Mouse (Mus musculus) brown adipose tissue, adult 24 weeks (tissue): ENCODE measurements around the gene Cacnb4. TPM values are rescaled to one million over a fixed set of nuclear protein-coding genes. Genes with fewer than 3 reads are reported as not detected.

Source experiments
- H3K27ac ChIP-seq: fragments of 200-500 bp; replicated peaks from 2 replicates; pipeline ENCODE4 v1.5.1; 2012; ENCODE audit warnings: low read depth, mild to moderate bottlenecking, low read length
- H3K4me1 ChIP-seq: fragments of 200-500 bp; 2 replicates; pipeline ENCODE4 v1.6.1; 2012; ENCODE audit warnings: low read length, mixed read lengths; ENCODE audit not compliant: control insufficient read depth, insufficient read depth, insufficient read length
- H3K4me3 ChIP-seq: fragments of 200-500 bp; 2 replicates; pipeline ENCODE4 v1.5.1; 2012; ENCODE audit warnings: low read depth, mild to moderate bottlenecking, low read length, moderate library complexity; ENCODE audit not compliant: insufficient read depth
- polyA plus RNA-seq: library from polyadenylated mRNA; stranded (reverse); fragments of >200 nt; gene quantifications from 2 replicates; pipeline ENCODE4 v1.2.4, GENCODE M21; 2012; ENCODE audit not compliant: missing spikeins, insufficient read depth, insufficient read length

The Cacnb4 gene
- polyA plus RNA-seq, 1 experiment: not detected

GRCm38 (mm10) chr2:52512206-52512605, 164.4 kb downstream of the Cacnb4 start:
- H3K4me1 ChIP-seq: peaks cover 4% of the 10 kb centered on the region; the same call in 1 of the 2 replicates
- no peak overlapping the region for H3K4me3 ChIP-seq
- H3K27ac ChIP-seq: no peak overlapping the region

DNA sequence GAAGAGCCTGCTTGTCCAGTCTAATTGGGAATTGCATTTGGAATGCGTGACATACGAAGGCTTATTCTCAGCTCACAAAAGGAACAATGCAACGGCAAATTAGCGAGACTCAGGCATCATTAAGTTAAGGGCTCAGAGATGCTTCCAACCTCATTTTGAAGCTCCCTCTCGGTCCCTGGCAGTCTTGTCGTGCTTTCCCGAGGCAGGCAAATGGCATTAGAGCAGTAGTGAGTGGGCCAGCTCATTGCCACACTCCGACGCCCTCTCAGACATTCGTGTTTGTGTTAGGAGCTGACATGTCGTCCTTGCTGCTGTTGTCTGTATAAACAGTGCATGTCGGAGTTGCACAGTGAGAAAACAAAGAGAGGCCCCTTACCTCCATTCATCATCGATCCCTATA, 164.8 kb downstream of the Cacnb4 start:
- H3K4me1 ChIP-seq: peaks cover 4% of the 10 kb centered on the region; the same call in 1 of the 2 replicates
- H3K4me3 ChIP-seq: no peak overlapping the region
- no peak overlapping the region for H3K27ac ChIP-seq

DNA sequence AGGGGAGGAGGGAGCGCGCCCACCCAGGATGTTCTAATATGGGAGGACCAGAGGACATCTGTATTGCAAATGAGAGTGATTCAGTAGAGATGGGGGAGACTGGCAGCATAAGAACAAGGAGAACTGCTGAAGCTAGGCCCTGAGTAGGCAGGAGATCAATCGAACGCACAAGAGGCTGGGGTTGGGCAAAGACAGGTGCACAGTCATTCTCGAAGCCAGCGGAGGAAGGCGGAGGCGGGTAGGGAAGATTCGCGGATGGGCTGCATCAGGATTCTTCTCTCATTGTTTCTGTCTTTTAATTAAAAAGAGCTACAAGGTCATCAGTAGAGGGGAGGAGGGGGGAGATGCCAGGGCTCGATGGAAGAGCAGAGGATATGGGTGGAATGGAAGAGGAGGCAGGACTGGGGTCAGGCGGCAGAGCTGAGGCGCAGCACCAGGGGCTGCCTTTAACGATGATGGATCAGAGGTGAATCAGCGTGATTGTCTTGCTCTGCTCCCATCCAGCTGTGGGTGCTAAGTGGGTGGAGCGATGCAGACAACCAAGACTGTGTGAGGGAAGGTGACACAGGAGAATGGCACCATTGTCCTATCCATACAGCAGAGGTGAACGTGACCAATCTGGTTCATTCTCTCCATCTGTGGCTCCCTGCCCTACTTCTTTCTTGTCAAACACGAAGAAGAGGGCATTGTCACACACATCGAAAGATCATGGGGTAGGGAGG, 166.7 kb downstream of the Cacnb4 start:
- Histone ChIP-seq H3K4me3 (no peak overlapping the region), H3K27ac (no peak overlapping the region), H3K4me1 (peaks cover 4% of the 10 kb centered on the region; the same call in 1 of the 2 replicates)

GRCm38 (mm10) chr2:52505164-52505563, 171.5 kb downstream of the Cacnb4 start:
- Histone ChIP-seq H3K4me1 (peaks cover 4% of the 10 kb centered on the region; the same call in 1 of the 2 replicates), H3K27ac (peak overlapping the region; percentile 49; the same call in 1 of the 2 replicates), H3K4me3 (no peak overlapping the region)

DNA sequence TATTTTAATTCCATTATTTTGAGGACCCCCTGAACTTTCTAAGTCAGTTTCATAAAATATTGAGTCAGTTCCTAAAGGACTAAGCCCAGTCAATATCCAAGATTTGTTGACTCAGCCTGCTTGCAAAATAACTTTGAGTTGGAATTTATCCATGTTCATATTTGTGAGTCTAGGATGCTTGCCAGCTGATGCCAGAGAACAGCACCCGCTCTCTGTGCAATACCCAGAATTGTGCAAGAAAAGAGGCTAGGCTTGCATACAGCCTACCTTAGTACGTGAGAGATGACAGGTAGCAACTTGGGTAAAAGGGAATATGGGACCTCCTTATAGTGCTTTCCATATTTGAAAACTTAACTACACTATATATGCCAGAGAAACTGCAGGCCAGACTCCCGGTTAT, 171.9 kb downstream of the Cacnb4 start:
- Histone ChIP-seq H3K27ac (peak overlapping the region; percentile 49; the same call in 1 of the 2 replicates), H3K4me3 (no peak overlapping the region), H3K4me1 (peaks cover 4% of the 10 kb centered on the region; the same call in 1 of the 2 replicates)

- Histone ChIP-seq H3K4me1 (peaks cover 4% of the 10 kb centered on the region; the same call in 1 of the 2 replicates), H3K4me3 (no peak overlapping the region), H3K27ac (no peak overlapping the region)
Measured at GRCm38 (mm10) chr2:52499849-52500262, 176.8 kb downstream of the Cacnb4 start.

DNA sequence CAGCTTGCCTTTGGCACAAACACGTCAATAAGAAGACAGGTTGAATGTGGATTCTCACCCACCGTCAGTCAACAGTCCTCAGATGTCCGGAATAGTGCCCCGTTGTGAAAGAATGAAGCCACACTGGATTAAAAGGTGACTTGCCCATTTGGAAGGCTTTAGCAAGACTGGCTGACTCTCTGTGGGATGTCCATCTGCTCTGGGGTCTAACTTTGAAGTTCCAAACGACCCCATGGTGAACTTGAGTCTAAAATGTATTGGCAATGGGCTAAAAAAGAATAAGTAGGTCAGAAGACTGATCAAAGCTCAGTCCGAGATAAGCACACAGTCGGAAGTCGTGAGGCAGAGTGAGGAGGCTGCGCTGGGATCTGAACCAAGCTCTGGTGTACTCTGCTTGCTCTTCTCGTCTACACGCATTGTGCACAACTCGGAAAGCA, 177.5 kb downstream of the Cacnb4 start:
- Histone ChIP-seq H3K4me3 (no peak overlapping the region), H3K4me1 (peaks cover under 1% of the 10 kb centered on the region; the same call in 1 of the 2 replicates), H3K27ac (no peak overlapping the region)

GRCm38 (mm10) chr2:52495097-52495694, 181.4 kb downstream of the Cacnb4 start:
- Histone ChIP-seq H3K27ac (no peak overlapping the region), H3K4me1 (peaks cover 4% of the 10 kb centered on the region), H3K4me3 (no peak overlapping the region)

GRCm38 (mm10) chr2:52494274-52494673, 182.4 kb downstream of the Cacnb4 start:
- no peak overlapping the region for H3K27ac ChIP-seq

DNA sequence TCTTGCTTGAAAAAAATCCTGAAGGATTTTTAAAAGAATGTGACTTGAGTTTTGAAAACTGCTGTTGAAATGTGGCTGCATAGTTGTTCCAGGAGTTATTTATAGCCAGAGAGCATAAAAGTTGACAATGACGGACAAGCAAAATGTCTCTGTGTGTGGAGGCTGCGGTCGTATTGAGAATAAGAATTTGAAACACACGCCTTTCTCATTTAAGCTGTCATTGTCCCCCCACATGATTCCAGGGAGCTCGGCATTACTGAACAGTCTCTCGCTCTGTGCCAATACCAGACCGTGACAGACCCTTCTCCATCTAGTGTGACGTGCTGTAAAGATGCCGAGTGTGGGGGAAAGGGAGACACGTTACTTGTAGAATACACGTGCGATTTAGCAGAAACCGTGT, 183.8 kb downstream of the Cacnb4 start:
- peak overlapping the region; percentile 16 for H3K4me3 ChIP-seq
- H3K4me1 ChIP-seq: peaks cover 4% of the 10 kb centered on the region
- H3K27ac ChIP-seq: peak overlapping the region; percentile 75

More at GRCm38 (mm10) chr2:52494274-52494673, 182.4 kb downstream of the Cacnb4 start:
- H3K4me1 ChIP-seq: peaks cover 4% of the 10 kb centered on the region
- H3K4me3 ChIP-seq: no peak overlapping the region

GRCm38 (mm10) chr2:52489840-52490239, 186.8 kb downstream of the Cacnb4 start:
- H3K4me3 ChIP-seq: no peak overlapping the region
- H3K4me1 ChIP-seq: peaks cover 4% of the 10 kb centered on the region
- H3K27ac ChIP-seq: no peak overlapping the region

DNA sequence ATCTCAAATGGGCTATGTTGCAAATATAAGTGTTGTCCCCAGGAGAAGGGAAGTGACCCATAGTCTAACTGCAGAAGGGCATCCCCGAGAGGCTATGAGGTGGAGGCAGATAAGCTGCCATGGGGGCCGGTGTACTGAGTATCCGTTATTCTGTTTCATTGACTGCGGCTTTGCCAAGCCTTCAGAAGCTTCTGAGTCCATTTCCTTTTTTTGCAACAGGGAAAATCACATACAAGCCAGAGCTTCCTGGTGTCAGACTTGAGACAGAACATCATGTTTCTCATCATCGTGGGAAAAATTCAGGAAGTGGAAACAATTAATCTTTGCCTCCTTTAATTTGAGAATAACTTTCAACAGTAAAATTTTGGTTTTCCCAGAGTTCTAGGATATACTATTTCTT, 193.1 kb downstream of the Cacnb4 start:
- no peak overlapping the region for H3K4me3 ChIP-seq
- H3K4me1 ChIP-seq: no peaks in the 10 kb centered on the region
- H3K27ac ChIP-seq: no peak overlapping the region

DNA sequence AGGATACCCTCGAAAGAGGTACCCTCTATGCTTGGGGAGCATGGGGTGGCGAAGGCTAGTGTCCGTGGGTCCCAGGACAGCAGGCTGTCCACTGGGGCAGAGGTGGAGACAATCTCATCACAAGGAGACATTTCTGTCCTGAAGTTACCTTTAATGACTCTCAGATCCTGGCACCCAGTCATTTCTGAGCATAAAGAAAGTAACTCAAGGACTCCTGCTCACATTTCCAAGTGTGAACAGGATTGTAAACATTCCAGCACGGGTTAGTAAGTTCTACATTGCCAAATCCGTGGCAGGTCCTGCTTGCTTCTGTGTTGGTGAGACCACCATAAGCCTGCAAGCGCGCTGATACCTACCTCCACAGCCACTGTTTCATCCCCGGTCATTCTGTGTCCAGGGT, 196.2 kb downstream of the Cacnb4 start:
- no peaks in the 10 kb centered on the region; the same call in 1 of the 2 replicates for H3K4me1 ChIP-seq
- no peak overlapping the region for H3K4me3 ChIP-seq
- H3K27ac ChIP-seq: no peak overlapping the region

- no peaks in the 10 kb centered on the region; the same call in 1 of the 2 replicates for H3K4me1 ChIP-seq
- no peak overlapping the region for H3K4me3 ChIP-seq
- H3K27ac ChIP-seq: no peak overlapping the region
Measured at GRCm38 (mm10) chr2:52478501-52478900, 198.1 kb downstream of the Cacnb4 start.

DNA sequence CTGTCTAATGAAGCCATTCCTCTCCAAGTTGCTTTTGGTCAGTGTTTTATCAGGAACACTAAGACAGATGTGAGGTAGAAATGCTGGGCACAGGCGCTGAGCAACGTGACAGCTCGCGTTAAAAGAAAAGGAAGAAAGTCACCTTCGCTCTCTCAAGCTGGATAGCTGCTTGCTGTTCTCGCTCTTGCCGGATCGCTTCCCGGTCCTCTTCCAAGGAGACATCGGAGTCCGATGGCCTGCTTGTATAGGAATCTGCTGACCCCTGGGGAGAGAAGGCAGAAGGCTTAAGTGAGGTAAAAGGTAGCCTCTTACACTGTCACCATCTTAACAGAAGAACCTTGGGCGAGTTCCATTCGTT, 199.1 kb downstream of the Cacnb4 start:
- 0 out of 2 replicates have a peak overlapping the region, but pooled peaks have one; percentile 12 for H3K27ac ChIP-seq
- H3K4me3 ChIP-seq: no peak overlapping the region
- H3K4me1 ChIP-seq: no peaks in the 10 kb centered on the region; the same call in 1 of the 2 replicates
